Mouse (Mus musculus): Measurements from ENCODE around the gene Pakap. TPM values are rescaled to one million over a fixed set of nuclear protein-coding genes. Genes with fewer than 3 reads are reported as not detected.

Pakap gene
- total RNA-seq (2023) = 1.3 TPM

DNA sequence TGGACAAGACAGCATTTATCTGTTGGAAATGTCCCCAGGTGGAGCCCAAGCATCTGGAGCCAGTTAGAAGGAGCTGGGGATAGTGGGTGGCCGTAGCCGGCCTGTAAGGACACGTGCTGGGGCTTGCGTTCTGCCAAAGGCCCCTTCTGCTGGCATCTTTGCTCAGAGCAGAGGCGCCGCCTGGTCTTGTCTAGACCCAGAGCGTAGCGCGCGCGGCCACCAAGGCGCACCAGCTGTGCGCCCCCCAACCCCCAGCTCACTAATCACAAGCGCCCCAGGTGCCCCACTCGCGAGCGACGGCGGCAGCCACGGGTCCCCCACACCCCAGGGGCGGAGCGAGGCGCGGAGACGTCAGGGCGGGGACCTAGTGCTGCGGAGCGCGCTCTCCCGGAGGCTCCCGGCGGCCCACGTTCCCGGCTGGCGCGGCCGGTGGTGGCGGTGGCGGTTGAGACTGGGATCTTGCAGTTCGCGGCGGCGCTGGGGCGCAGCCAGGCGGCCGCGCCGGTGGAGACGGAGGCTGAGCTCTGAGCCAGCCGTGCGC lies at the start of gene Pakap:
Gene Pakap (plus strand): TSS at position 514 of the 541 bp plus-strand sequence.

GRCm38 (mm10) chr4:57717354-57717753 lies 149.4 kb downstream of the Pakap start, which contains the start of gene Akap2:
Akap2 (plus strand) TSS chr4:57717657.

DNA sequence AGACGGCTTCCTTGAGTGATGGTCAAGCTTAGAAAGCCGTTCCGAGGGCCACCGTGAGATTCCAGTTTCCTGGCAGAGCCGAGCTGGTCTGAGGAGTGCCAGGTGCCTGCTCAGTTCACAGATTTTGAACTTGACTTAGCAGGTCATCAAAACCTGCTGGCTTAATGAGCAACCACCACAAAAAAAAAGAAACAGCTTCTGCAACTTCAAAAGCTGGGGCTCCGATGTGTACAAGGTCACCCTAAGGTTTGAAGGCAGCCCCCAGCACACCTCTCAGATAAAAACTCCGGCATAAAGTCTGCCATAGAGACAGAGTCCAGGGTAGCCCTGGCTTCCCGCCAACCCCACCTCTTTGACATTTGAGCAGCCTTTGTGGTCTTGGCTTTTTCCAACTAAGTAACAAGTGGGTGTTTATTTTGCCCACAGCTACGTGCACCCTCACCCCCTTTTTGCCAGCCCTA lies 348.3 kb downstream of the Pakap start, which contains the start of gene D630039A03Rik:
Gene D630039A03Rik (minus strand): TSS at position 97 of the 461 bp plus-strand sequence.

Other genes starting within 250 kb of the Pakap start
- gene Palm2, start 133.9 kb upstream of the Pakap start, total RNA-seq (2023) = not detected
- gene Akap2, start 149.5 kb downstream of the Pakap start, total RNA-seq (2023) = 18.9 TPM